Mouse (Mus musculus) colon, adult 2 months (tissue): ENCODE data around the gene Tekt2. TPM values are rescaled to one million over a fixed set of nuclear protein-coding genes. Genes with fewer than 3 reads are reported as not detected.

Experiments used
- polyA plus RNA-seq: library from polyadenylated mRNA; depleted of rRNA; stranded (reverse); fragments of >200 nt; gene quantifications from 2 replicates; pipeline ENCODE4 v1.2.3, GENCODE M21; 2012; rRNA removed

Tekt2 gene
- 1.8 TPM in 2 replicates for polyA plus RNA-seq

GRCm38 (mm10) chr4:126325281-126325861 lies at the start of gene Tekt2:
TSS of gene Tekt2 (minus strand) at chr4:126325688.

GRCm38 (mm10) chr4:126321111-126321853 lies 4.2 kb downstream of the Tekt2 start, which contains the start of gene Adprhl2:
TSS of gene Adprhl2 (minus strand) at chr4:126321703.

GRCm38 (mm10) chr4:126286492-126286891 lies 39.0 kb downstream of the Tekt2 start, which contains the start of gene Col8a2:
TSS of gene Col8a2 (plus strand) at chr4:126286793.

Other genes with a start within 250 kb of the Tekt2 start
- 21.2 and 25.2 TPM in 2 replicates for gene Lsm10, start 229.1 kb downstream of the Tekt2 start, polyA plus RNA-seq
- 36.5 and 38.8 TPM in 2 replicates for gene Stk40, start 221.7 kb downstream of the Tekt2 start, polyA plus RNA-seq
- 78.9 and 83.2 TPM in 2 replicates for gene Eva1b, start 177.9 kb downstream of the Tekt2 start, polyA plus RNA-seq
- 19.7 and 25.5 TPM in 2 replicates for gene Sh3d21, start 162.2 kb downstream of the Tekt2 start, polyA plus RNA-seq
- 31.9 and 36.5 TPM in 2 replicates for gene Thrap3, start 122.9 kb downstream of the Tekt2 start, polyA plus RNA-seq
- 62.3 and 63.5 TPM in 2 replicates for gene Map7d1, start 69.3 kb downstream of the Tekt2 start, polyA plus RNA-seq
- gene Trappc3, start 63.4 kb downstream of the Tekt2 start, polyA plus RNA-seq, result 30.9 and 35.9 TPM in 2 replicates
- gene Col8a2, start 38.9 kb downstream of the Tekt2 start, polyA plus RNA-seq, result 2.5 and 2.7 TPM in 2 replicates
- 48.0 and 57.9 TPM in 2 replicates for gene Adprhl2, start 4.0 kb downstream of the Tekt2 start, polyA plus RNA-seq
- gene Ago3, start 103.9 kb upstream of the Tekt2 start, polyA plus RNA-seq, result 18.1 and 18.6 TPM in 2 replicates
- gene Ago1, start 142.9 kb upstream of the Tekt2 start, polyA plus RNA-seq, result 12.1 and 12.4 TPM in 2 replicates
- gene Ago4, start 207.8 kb upstream of the Tekt2 start, polyA plus RNA-seq, result 1.1 and 1.3 TPM in 2 replicates
- 0.47 and 0.60 TPM in 2 replicates for gene Clspn, start 231.2 kb upstream of the Tekt2 start, polyA plus RNA-seq